Mouse (Mus musculus) c-Kit-positive CD71-negative TER-119-negative erythroid progenitor cells, embryonic 14.5 days (primary cell): ENCODE data around the gene Cyp3a16.
"Not testable (repeated sequence)": the region's sequence is repeated elsewhere in the genome, so short reads cannot be mapped to it uniquely, and the experiment has no call there.

ENCODE experiments used
- DNase-seq: peaks from one replicate; pipeline ENCODE4 v3.0.0-alpha.2; 2013; ENCODE audit warnings: low read depth

The Cyp3a16 gene

GRCm38 (mm10) chr5:145469623-145470022 is at the start of gene Cyp3a16:
TSS of gene Cyp3a16 (minus strand) at chr5:145469723.
- DNase-seq = not testable (repeated sequence)

- no peak for DNase-seq
Measured at GRCm38 (mm10) chr5:145490300-145490699, 20.8 kb upstream of the Cyp3a16 start.

DNA sequence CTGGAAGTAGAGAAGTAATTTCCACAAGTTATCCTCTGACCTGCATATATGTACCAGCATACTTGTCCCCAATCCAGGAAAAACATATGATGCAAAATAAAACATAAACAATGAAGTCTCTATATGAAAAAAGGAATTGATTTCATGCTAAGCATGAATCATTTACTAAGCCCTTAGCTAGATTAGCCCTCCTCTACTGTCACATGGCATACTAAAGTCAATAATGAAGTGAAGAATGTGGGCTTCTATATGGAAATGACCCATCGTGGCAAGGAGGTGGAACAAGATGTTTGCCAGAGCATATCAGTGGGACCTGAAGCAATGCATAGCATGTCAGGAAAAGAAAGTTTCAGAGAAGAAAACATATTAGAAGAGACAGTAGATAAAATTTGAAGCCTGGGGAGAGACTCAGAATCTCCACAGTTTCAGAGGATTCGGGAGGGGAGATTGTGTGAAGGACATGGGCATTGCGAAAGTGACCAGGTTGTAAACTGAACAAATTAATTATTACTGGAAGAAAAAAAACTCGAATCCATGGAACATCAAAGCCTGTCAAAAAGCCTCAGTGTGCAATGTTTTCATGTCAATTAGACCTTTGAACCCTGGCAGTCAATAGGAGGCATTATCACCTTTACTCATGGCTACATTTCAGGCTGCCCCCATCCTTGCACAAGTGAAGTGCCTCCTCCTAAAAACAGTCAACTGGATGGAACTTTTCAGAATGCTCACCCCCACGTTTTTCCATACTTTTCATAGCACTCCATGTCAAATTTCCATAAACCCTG is 5.0 kb downstream of the Cyp3a16 start:
- DNase-seq = no peak

DNA sequence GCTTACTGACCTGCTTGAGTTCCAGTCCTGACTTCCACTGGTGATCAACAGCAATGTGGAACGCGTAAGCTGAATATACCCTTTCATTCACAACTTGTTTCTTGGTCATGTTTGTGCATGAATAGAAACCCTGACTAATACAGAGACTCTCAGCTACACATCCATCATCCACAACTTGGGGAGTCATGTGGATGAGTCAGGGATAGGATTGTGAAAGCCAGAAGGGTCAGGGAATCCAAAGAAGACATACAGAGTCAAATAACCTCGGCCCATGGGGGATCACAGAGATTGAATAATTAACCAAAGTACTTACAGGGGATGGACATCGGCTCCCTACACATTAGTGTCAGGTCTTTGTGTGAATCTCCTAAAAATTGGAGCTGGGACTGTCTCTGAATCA is 7.2 kb downstream of the Cyp3a16 start:
- DNase-seq = no peak

DNA sequence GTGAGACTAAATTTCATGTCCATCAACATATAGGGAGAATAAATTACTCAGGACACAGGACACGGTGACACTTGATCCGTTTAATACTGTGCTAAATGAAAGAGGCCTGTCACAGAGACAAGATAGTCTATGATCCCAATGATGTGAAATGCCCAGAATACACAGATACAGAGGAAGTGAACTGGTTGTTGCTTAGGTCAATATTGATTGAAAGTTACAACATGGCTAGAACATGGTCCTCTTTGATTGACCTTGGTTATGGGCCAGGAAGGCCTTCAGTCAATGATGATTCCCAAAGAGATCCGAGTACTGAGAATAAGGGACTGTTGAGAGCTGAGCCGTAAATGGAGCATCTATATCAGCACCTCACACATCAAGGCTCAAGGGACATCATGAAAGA is 15.1 kb downstream of the Cyp3a16 start:
- no peak for DNase-seq

- no peak for DNase-seq
Measured at GRCm38 (mm10) chr5:145433688-145434087, 35.8 kb downstream of the Cyp3a16 start.

DNA sequence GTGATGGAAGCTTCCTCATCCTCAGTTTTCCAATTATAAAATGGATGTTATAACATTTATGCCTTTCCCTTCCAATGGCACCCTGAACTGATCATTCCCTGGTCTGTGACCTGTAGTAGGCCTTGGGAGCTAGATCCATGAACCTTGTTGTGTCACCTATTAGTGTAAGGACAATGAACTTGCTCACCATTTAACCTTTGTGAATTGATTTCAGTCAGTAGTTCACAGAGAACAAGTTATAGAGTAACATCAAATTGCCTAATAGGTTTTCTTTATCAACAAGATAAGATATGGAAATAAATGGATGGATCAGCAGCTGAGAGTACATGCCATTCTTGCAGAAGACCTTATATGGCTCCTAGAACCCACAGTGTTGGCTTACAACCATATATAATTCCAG is 38.5 kb downstream of the Cyp3a16 start:
- no peak for DNase-seq

GRCm38 (mm10) chr5:145422287-145422686 is 47.2 kb downstream of the Cyp3a16 start:
- no peak for DNase-seq

DNA sequence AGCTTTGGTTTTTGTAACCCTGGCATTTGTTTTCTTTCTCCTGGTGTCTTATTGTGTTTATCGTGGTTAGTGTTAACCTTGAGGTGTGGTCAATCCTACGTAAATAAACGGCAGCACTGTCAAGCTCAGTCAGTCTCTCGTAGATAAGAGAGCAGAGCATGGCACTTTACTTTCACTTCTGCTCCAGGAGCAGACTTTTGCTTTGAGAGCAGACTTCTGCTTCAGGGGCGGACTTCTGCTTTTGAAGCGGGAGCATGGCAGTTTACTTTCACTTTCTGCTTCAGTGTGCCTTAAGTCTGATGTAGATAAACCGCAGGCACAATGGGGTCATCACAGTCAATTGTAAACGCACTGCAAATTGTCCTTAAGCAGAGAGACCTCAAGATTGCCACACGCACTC is 54.1 kb downstream of the Cyp3a16 start:
- not testable (repeated sequence) for DNase-seq
